Mouse (Mus musculus) large intestine, adult 2 months (tissue): ENCODE measurements around the gene Aass. TPM values are rescaled to one million over a fixed set of nuclear protein-coding genes. Genes with fewer than 3 reads are reported as not detected.
"Not testable (repeated sequence)": the region's sequence is repeated elsewhere in the genome, so short reads cannot be mapped to it uniquely, and the experiment has no call there.

Experiments used
- DNase-seq: peaks from one replicate; pipeline ENCODE4 v3.0.0-alpha.2; 2012; ENCODE audit warnings: low read depth, low spot score
- WGBS: fragments of 180-500 bp; shearing (Covaris S2); methylation state at CpG from one replicate; pipeline ENCODE4 v1.1.7; 2018; 5-methylcytosine and 5-hydroxymethylcytosine counted together
- polyA plus RNA-seq: library from polyadenylated mRNA; depleted of rRNA; stranded (reverse); fragments of >200 nt; gene quantifications from 2 replicates; pipeline ENCODE4 v1.2.3, GENCODE M21; 2012; rRNA removed

The Aass gene
- polyA plus RNA-seq: 0.19 and 0.20 TPM in 2 replicates

- 2% methylated on average over 20 of the region's 20 CpGs for WGBS
- no peak for DNase-seq
Measured at GRCm38 (mm10) chr6:23132573-23133181, at the start of gene Aass. Aass (minus strand) TSS chr6:23132986.

- 16% methylated on average over 8 of the region's 8 CpGs for WGBS
- DNase-seq: peak; percentile 24
Measured at GRCm38 (mm10) chr6:23180096-23180495, 47.3 kb upstream of the Aass start.

GRCm38 (mm10) chr6:23163824-23164223 is 31.0 kb upstream of the Aass start:
- not testable (repeated sequence) for DNase-seq
- 39% methylated on average over 2 of the region's 2 CpGs for WGBS

GRCm38 (mm10) chr6:23156357-23156756 is 23.6 kb upstream of the Aass start:
- not testable (repeated sequence) for DNase-seq
- WGBS: 75% methylated on average over 3 of the region's 3 CpGs

- DNase-seq: no peak
- 93% methylated on average over 2 of the region's 2 CpGs for WGBS
Measured at GRCm38 (mm10) chr6:23153112-23153511, 20.3 kb upstream of the Aass start.

- DNase-seq: no peak
- WGBS: 67% methylated on average over 2 of the region's 2 CpGs
Measured at GRCm38 (mm10) chr6:23147221-23147620, 14.4 kb upstream of the Aass start.

- no peak for DNase-seq
Measured at GRCm38 (mm10) chr6:23143980-23144379, 11.2 kb upstream of the Aass start.

- no peak for DNase-seq
- 23% methylated on average over 4 of the region's 4 CpGs for WGBS
Measured at GRCm38 (mm10) chr6:23131015-23131414, 1.8 kb downstream of the Aass start.

GRCm38 (mm10) chr6:23129201-23129600 is 3.6 kb downstream of the Aass start:
- WGBS: 70% methylated on average over 4 of the region's 4 CpGs
- DNase-seq: no peak

- 76% methylated on average over 7 of the region's 7 CpGs for WGBS
- DNase-seq: no peak
Measured at GRCm38 (mm10) chr6:23126706-23127105, 6.1 kb downstream of the Aass start.

- DNase-seq: no peak
- WGBS: 61% methylated on average over 5 of the region's 5 CpGs
Measured at GRCm38 (mm10) chr6:23125831-23126230, 7.0 kb downstream of the Aass start.

- WGBS: 75% methylated on average over 2 of the region's 2 CpGs
- no peak for DNase-seq
Measured at GRCm38 (mm10) chr6:23124823-23125222, 8.0 kb downstream of the Aass start.

- no peak for DNase-seq
- WGBS: 32% methylated on average over 3 of the region's 3 CpGs
Measured at GRCm38 (mm10) chr6:23122934-23123333, 9.9 kb downstream of the Aass start.

- DNase-seq: no peak
- WGBS: 47% methylated on average over 6 of the region's 6 CpGs
Measured at GRCm38 (mm10) chr6:23114781-23115180, 18.0 kb downstream of the Aass start.

- WGBS: 80% methylated on average over 4 of the region's 4 CpGs
- no peak for DNase-seq
Measured at GRCm38 (mm10) chr6:23107069-23107468, 25.7 kb downstream of the Aass start.

- WGBS: 41% methylated on average over 4 of the region's 4 CpGs
Measured at GRCm38 (mm10) chr6:23106373-23106772, 26.4 kb downstream of the Aass start.

GRCm38 (mm10) chr6:23090346-23091055 is 42.3 kb downstream of the Aass start:
- WGBS: 72% methylated on average over 11 of the region's 11 CpGs
- not testable (repeated sequence) for DNase-seq

More at GRCm38 (mm10) chr6:23106373-23106772, 26.4 kb downstream of the Aass start:
- DNase-seq: no peak

- DNase-seq: not testable (repeated sequence)
- WGBS: 84% methylated on average over 4 of the region's 4 CpGs
Measured at GRCm38 (mm10) chr6:23089292-23089691, 43.5 kb downstream of the Aass start.

GRCm38 (mm10) chr6:23084587-23085421 is 48.0 kb downstream of the Aass start:
- WGBS: 57% methylated on average over 5 of the region's 5 CpGs
- DNase-seq: no peak

- DNase-seq: no peak
- WGBS: 44% methylated on average over 3 of the region's 3 CpGs
Measured at GRCm38 (mm10) chr6:23079991-23080680, 52.6 kb downstream of the Aass start.
